Mouse (Mus musculus) forebrain, embryonic 14.5 days (tissue): ENCODE data around the gene Spen. TPM values are rescaled to one million over a fixed set of nuclear protein-coding genes. Genes with fewer than 3 reads are reported as not detected.

ENCODE experiments used
- ATAC-seq: fragments of 200-750 bp; cut with Nextera tagmentation; 2 replicates; pipeline ENCODE4 v1.8.0; 2017; ENCODE audit warnings: mild to moderate bottlenecking, moderate library complexity
- DNase-seq: peaks from one replicate; pipeline ENCODE4 v3.0.0-alpha.2; 2015; ENCODE audit warnings: low spot score
- H3K27ac ChIP-seq: fragments of 300-500 bp; sonication (generic); 2 replicates; pipeline ENCODE4 v1.5.1; 2014; ENCODE audit warnings: low read depth, mild to moderate bottlenecking, control low read depth, low read length, moderate library complexity
- H3K27me3 ChIP-seq: fragments of 300-500 bp; sonication (generic); replicated peaks from 2 replicates; pipeline ENCODE4 v1.6.1; 2014; ENCODE audit warnings: low read length, control low read depth, mixed read lengths; ENCODE audit not compliant: control insufficient read depth, insufficient read depth
- H3K36me3 ChIP-seq: fragments of 300-500 bp; sonication (generic); 2 replicates; pipeline ENCODE4 v1.6.1; 2014; ENCODE audit warnings: low read length, control low read depth; ENCODE audit not compliant: control insufficient read depth, insufficient read depth
- H3K4me1 ChIP-seq: fragments of 300-500 bp; sonication (generic); 2 replicates; pipeline ENCODE4 v1.6.1; 2014; ENCODE audit warnings: antibody characterized with exemption, low read length, control low read depth; ENCODE audit not compliant: control insufficient read depth, insufficient read depth
- H3K4me2 ChIP-seq: fragments of 300-500 bp; sonication (generic); 2 replicates; pipeline ENCODE4 v1.6.1; 2014; ENCODE audit warnings: mild to moderate bottlenecking, control low read depth, low read length
- H3K4me3 ChIP-seq: fragments of 300-500 bp; sonication (generic); 2 replicates; pipeline ENCODE4 v1.5.1; 2014; ENCODE audit warnings: low read depth, low read length, control low read depth
- H3K9ac ChIP-seq: fragments of 300-500 bp; sonication (generic); 2 replicates; pipeline ENCODE4 v1.6.1; 2014; ENCODE audit warnings: mild to moderate bottlenecking, low read length, control low read depth, moderate library complexity
- H3K9me3 ChIP-seq: fragments of 300-500 bp; sonication (generic); replicated peaks from 2 replicates; pipeline ENCODE4 v1.6.1; 2016; ENCODE audit warnings: low read length, control low read depth, mixed read lengths; ENCODE audit not compliant: control insufficient read depth
- WGBS: fragments of 180-500 bp; shearing (Covaris S2); extraction: QIAGEN DNeasy Blood & Tissue Kit; methylation state at CpG from one replicate; pipeline ENCODE4 v1.1.7; 2014; 5-methylcytosine and 5-hydroxymethylcytosine counted together
- polyA plus RNA-seq: library from polyadenylated mRNA; unstranded; fragments of >200 nt; fragmentation: Nextera tagmentation; extraction: Ambion mirVana; gene quantifications from 2 replicates; pipeline ENCODE4 v1.2.1, GENCODE M21; 2014

Spen gene
- polyA plus RNA-seq, 1 experiment from 2014 or later, result 10.7 TPM

DNA sequence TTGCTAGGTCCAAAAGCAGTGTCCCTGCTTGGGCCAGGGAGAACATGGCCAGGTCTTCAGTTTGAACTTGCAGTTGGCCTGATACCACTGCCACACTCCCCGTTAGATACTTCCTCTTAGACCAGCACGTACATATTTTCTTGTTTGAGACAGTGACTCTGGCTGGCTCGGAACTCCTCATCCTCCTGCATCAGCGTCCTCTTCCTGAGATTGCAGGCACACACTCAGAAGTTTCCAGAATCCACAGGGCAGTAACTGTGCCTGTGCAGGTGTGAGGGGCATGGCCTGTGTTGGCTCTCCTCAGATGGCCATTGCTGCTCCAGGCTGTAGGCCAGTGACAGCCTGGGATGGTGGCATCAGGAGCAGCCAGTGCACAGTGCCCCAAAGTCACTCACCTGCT lies 77.9 kb downstream of the Spen start:
- no peak overlapping the region for H3K27ac ChIP-seq

DNA sequence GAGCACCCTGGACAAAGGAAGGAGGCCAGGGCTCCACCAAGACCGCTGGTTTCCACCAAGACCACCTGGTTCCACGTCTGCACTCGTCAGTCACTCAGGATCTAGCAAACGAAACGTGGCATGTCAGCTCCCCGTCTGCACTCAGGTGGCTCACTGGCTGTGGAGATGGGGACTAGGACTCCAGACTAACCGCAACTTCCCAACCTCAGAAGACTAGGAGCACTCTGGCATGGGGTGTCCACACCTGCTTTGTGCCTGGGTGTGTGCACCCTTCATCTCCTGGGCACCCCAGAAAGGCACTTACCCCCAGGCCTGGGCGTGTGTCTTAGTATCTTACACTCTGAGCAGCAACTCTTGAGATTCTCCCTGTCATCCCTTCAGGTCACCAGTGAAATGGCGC lies 78.6 kb downstream of the Spen start:
- ATAC-seq, result no peak
- Histone ChIP-seq H3K4me3 (no peak overlapping the region), H3K27ac (no peak overlapping the region), H3K27me3 (no peaks in the 10 kb centered on the region), H3K4me2 (no peak overlapping the region), H3K9ac (no peak overlapping the region), H3K36me3 (peaks cover 50% of the 10 kb centered on the region), H3K4me1 (peaks cover 5% of the 10 kb centered on the region), H3K9me3 (no peaks in the 10 kb centered on the region)
- 92% methylated on average over 9 of the region's 9 CpGs for WGBS
- no peak for DNase-seq

More for the DNA sequence above, 77.9 kb downstream of the Spen start:
- Histone ChIP-seq H3K4me3 (no peak overlapping the region), H3K36me3 (peaks cover 51% of the 10 kb centered on the region), H3K4me1 (peaks cover 5% of the 10 kb centered on the region), H3K4me2 (no peak overlapping the region), H3K9me3 (no peaks in the 10 kb centered on the region), H3K9ac (no peak overlapping the region), H3K27me3 (no peaks in the 10 kb centered on the region)
- 96% methylated on average over 4 of the region's 4 CpGs for WGBS
- ATAC-seq (no peak), DNase-seq (no peak)

GRCm38 (mm10) chr4:141458888-141459287 lies 79.5 kb downstream of the Spen start:
- Histone ChIP-seq H3K4me1 (peaks cover 5% of the 10 kb centered on the region), H3K4me2 (no peak overlapping the region), H3K27me3 (no peaks in the 10 kb centered on the region), H3K36me3 (peaks cover 44% of the 10 kb centered on the region), H3K9ac (no peak overlapping the region; the same call in 1 of the 2 replicates), H3K4me3 (no peak overlapping the region), H3K27ac (no peak overlapping the region), H3K9me3 (no peaks in the 10 kb centered on the region)
- DNase-seq, result no peak
- 0 out of 2 replicates have a peak, but pooled peaks have one; percentile 10 for ATAC-seq
- WGBS, result 65% methylated on average over 3 of the region's 3 CpGs

GRCm38 (mm10) chr4:141458236-141458635 lies 80.2 kb downstream of the Spen start:
- peaks cover 42% of the 10 kb centered on the region for H3K36me3 ChIP-seq
- DNase-seq, result no peak
- no peaks in the 10 kb centered on the region for H3K9me3 ChIP-seq
- peak overlapping the region; percentile 32; the same call in 1 of the 2 replicates for H3K9ac ChIP-seq
- H3K4me1 ChIP-seq, result peaks cover 5% of the 10 kb centered on the region
- no peaks in the 10 kb centered on the region for H3K27me3 ChIP-seq
- 11% methylated on average over 7 of the region's 7 CpGs for WGBS
- H3K4me3 ChIP-seq, result no peak overlapping the region
- H3K4me2 ChIP-seq, result no peak overlapping the region
- ATAC-seq, result no peak
- peak overlapping the region; percentile 39; the same call in 1 of the 2 replicates for H3K27ac ChIP-seq

- Histone ChIP-seq H3K4me1 (peaks cover 5% of the 10 kb centered on the region), H3K4me2 (no peak overlapping the region), H3K36me3 (peaks cover 42% of the 10 kb centered on the region), H3K9me3 (no peaks in the 10 kb centered on the region), H3K27ac (no peak overlapping the region), H3K27me3 (no peaks in the 10 kb centered on the region), H3K4me3 (no peak overlapping the region), H3K9ac (no peak overlapping the region)
- ATAC-seq, result no peak
- 95% methylated on average over 14 of the region's 14 CpGs for WGBS
- no peak for DNase-seq
These were observed 82.0 kb downstream of the Spen start for GRCm38 (mm10) chr4:141456193-141456938.

DNA sequence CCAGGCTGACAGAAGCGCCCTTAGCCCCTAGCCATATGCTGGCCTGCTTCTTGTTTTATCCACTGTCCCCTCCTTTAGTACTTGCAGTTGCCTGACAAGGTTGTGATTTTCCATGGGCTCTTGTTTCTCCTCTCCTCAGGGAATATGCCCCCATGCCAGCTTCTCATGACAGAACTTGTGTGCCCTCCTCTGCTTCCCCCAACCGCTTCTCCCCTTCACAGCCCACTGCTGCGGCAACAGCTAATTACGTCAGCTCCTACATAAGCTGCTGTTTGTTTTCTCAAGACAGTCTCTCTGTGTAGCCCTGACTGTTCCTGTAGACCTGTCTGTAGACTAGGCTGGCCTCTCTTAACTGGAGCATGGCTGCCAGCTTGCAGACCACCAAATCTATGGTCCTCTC lies 82.9 kb downstream of the Spen start:
- WGBS, result 75% methylated on average over 4 of the region's 4 CpGs
- Histone ChIP-seq H3K4me1 (peaks cover 5% of the 10 kb centered on the region), H3K27me3 (no peaks in the 10 kb centered on the region), H3K36me3 (peaks cover 45% of the 10 kb centered on the region), H3K4me2 (no peak overlapping the region), H3K9ac (no peak overlapping the region), H3K9me3 (no peaks in the 10 kb centered on the region), H3K4me3 (no peak overlapping the region), H3K27ac (no peak overlapping the region)
- no peak for ATAC-seq
- DNase-seq, result no peak

GRCm38 (mm10) chr4:141454581-141455350 lies 83.6 kb downstream of the Spen start:
- DNase-seq, result no peak
- H3K27me3 ChIP-seq, result no peaks in the 10 kb centered on the region
- no peak overlapping the region for H3K4me2 ChIP-seq
- H3K36me3 ChIP-seq, result peaks cover 45% of the 10 kb centered on the region
- H3K9me3 ChIP-seq, result no peaks in the 10 kb centered on the region
- peaks cover 5% of the 10 kb centered on the region for H3K4me1 ChIP-seq
- H3K27ac ChIP-seq, result no peak overlapping the region
- no peak overlapping the region for H3K9ac ChIP-seq
- no peak for ATAC-seq
- no peak overlapping the region for H3K4me3 ChIP-seq
- 81% methylated on average over 14 of the region's 14 CpGs for WGBS

DNA sequence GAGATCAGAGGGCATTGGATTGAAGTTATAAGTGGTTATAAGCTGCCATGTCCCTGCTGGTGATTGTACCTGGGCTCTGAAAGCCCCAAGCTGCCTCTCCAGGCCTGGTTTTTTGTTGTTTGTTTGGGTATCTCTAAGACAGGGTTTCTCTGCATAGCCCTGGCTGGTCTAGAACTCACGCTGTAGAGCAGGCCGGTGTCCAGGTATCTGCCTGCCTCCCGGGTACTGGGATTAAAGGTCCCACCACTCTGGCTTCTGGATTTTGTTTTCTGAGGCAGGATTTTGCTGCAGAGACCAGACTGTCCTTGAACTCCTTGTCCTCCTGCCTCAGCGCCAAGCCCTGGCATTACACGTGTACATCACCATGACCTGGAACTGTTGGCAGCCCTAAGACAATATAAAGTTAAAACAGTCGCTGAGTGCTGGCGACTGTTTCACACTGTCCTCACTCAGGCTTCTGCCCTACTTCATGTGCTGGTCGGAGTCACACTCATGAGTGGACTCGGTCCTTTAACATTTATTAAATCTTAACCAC lies 86.4 kb downstream of the Spen start:
- ATAC-seq, result no peak
- WGBS, result 96% methylated on average over 9 of the region's 9 CpGs
- peaks cover 66% of the 10 kb centered on the region for H3K36me3 ChIP-seq

More for the DNA sequence above, 86.4 kb downstream of the Spen start:
- DNase-seq, result no peak
- Histone ChIP-seq H3K27me3 (no peaks in the 10 kb centered on the region), H3K9me3 (no peaks in the 10 kb centered on the region), H3K4me3 (no peak overlapping the region), H3K4me1 (no peaks in the 10 kb centered on the region), H3K4me2 (no peak overlapping the region), H3K9ac (no peak overlapping the region), H3K27ac (no peak overlapping the region)
